Mouse (Mus musculus): Measurements from ENCODE around the gene Rnf38. TPM values are rescaled to one million over a fixed set of nuclear protein-coding genes. Genes with fewer than 3 reads are reported as not detected.

Gene Rnf38
- polyA plus RNA-seq, 1 experiment from 2014 or later, result 41.7 TPM

- Histone ChIP-seq H3K9ac (replicated peaks; ENCODE audit: low read depth, low read length) (peak overlapping the region; percentile 87), H3K27ac (ENCODE audit: low read length) (peak overlapping the region; percentile 75), H3K27me3 (replicated peaks; ENCODE audit: control insufficient read depth, insufficient read depth, low read length) (no peaks in the 10 kb centered on the region), H3K36me3 (ENCODE audit: control insufficient read depth, insufficient read depth) (no peaks in the 10 kb centered on the region), H3K4me2 (ENCODE audit: low read length) (peak overlapping the region; percentile 93), H3K4me1 (replicated peaks; ENCODE audit: control insufficient read depth, insufficient read depth, low read length) (peaks cover 24% of the 10 kb centered on the region), H3K4me3 (replicated peaks; ENCODE audit: low read length) (peak overlapping the region; percentile 57), H3K9me3 (ENCODE audit: control insufficient read depth, low read length) (no peaks in the 10 kb centered on the region)
- WGBS, result under 1% methylated on average over 46 of the region's 68 CpGs
- ATAC-seq, result peak; percentile 30
These were observed 547 bp downstream of the Rnf38 start for GRCm38 (mm10) chr4:44232771-44233712.

- H3K9me3 ChIP-seq (ENCODE audit: control insufficient read depth, low read length), result no peaks in the 10 kb centered on the region
- no peak overlapping the region for H3K4me2 ChIP-seq (ENCODE audit: low read length)
- ATAC-seq, result no peak
- no peaks in the 10 kb centered on the region for H3K27me3 ChIP-seq (replicated peaks; ENCODE audit: control insufficient read depth, insufficient read depth, low read length)
- H3K4me3 ChIP-seq (replicated peaks; ENCODE audit: low read length), result no peak overlapping the region
- H3K9ac ChIP-seq (replicated peaks; ENCODE audit: low read depth, low read length), result no peak overlapping the region
- 85% methylated on average over 10 of the region's 10 CpGs for WGBS
- H3K4me1 ChIP-seq (replicated peaks; ENCODE audit: control insufficient read depth, insufficient read depth, low read length), result peaks cover 10% of the 10 kb centered on the region
- H3K27ac ChIP-seq (ENCODE audit: low read length), result no peak overlapping the region
- no peaks in the 10 kb centered on the region for H3K36me3 ChIP-seq (ENCODE audit: control insufficient read depth, insufficient read depth)
These were observed 8.5 kb downstream of the Rnf38 start for GRCm38 (mm10) chr4:44225128-44225527.

- Histone ChIP-seq H3K4me3 (replicated peaks; ENCODE audit: low read length) (no peak overlapping the region), H3K9ac (replicated peaks; ENCODE audit: low read depth, low read length) (no peak overlapping the region), H3K4me2 (ENCODE audit: low read length) (peak overlapping the region; percentile 29; the same call in 1 of the 2 replicates), H3K9me3 (ENCODE audit: control insufficient read depth, low read length) (no peaks in the 10 kb centered on the region), H3K36me3 (ENCODE audit: control insufficient read depth, insufficient read depth) (no peaks in the 10 kb centered on the region), H3K27ac (ENCODE audit: low read length) (no peak overlapping the region), H3K4me1 (replicated peaks; ENCODE audit: control insufficient read depth, insufficient read depth, low read length) (peaks cover 10% of the 10 kb centered on the region), H3K27me3 (replicated peaks; ENCODE audit: control insufficient read depth, insufficient read depth, low read length) (no peaks in the 10 kb centered on the region)
- WGBS, result 10% methylated on average over 9 of the region's 9 CpGs
- peak; percentile 55; the same call in 1 of the 2 replicates for ATAC-seq
These were observed 9.4 kb downstream of the Rnf38 start for GRCm38 (mm10) chr4:44224141-44224540.

- ATAC-seq, result no peak
- WGBS, result 67% methylated on average over 4 of the region's 4 CpGs
- Histone ChIP-seq H3K4me1 (replicated peaks; ENCODE audit: control insufficient read depth, insufficient read depth, low read length) (peaks cover 10% of the 10 kb centered on the region), H3K9me3 (ENCODE audit: control insufficient read depth, low read length) (no peaks in the 10 kb centered on the region), H3K4me2 (ENCODE audit: low read length) (no peak overlapping the region), H3K27me3 (replicated peaks; ENCODE audit: control insufficient read depth, insufficient read depth, low read length) (no peaks in the 10 kb centered on the region), H3K36me3 (ENCODE audit: control insufficient read depth, insufficient read depth) (no peaks in the 10 kb centered on the region), H3K27ac (ENCODE audit: low read length) (no peak overlapping the region), H3K4me3 (replicated peaks; ENCODE audit: low read length) (no peak overlapping the region), H3K9ac (replicated peaks; ENCODE audit: low read depth, low read length) (no peak overlapping the region)
These were observed 10.1 kb downstream of the Rnf38 start for GRCm38 (mm10) chr4:44223444-44223843.

- Histone ChIP-seq H3K9me3 (ENCODE audit: control insufficient read depth, low read length) (no peaks in the 10 kb centered on the region), H3K4me1 (replicated peaks; ENCODE audit: control insufficient read depth, insufficient read depth, low read length) (no peaks in the 10 kb centered on the region), H3K27ac (ENCODE audit: low read length) (no peak overlapping the region), H3K4me2 (ENCODE audit: low read length) (no peak overlapping the region), H3K4me3 (replicated peaks; ENCODE audit: low read length) (no peak overlapping the region), H3K36me3 (ENCODE audit: control insufficient read depth, insufficient read depth) (no peaks in the 10 kb centered on the region), H3K27me3 (replicated peaks; ENCODE audit: control insufficient read depth, insufficient read depth, low read length) (no peaks in the 10 kb centered on the region), H3K9ac (replicated peaks; ENCODE audit: low read depth, low read length) (no peak overlapping the region)
- 74% methylated on average over 10 of the region's 10 CpGs for WGBS
- ATAC-seq, result no peak
These were observed 16.7 kb downstream of the Rnf38 start for GRCm38 (mm10) chr4:44216797-44217442.

GRCm38 (mm10) chr4:44199968-44200367 is 33.6 kb downstream of the Rnf38 start:
- Histone ChIP-seq H3K27me3 (replicated peaks; ENCODE audit: control insufficient read depth, insufficient read depth, low read length) (no peaks in the 10 kb centered on the region), H3K9me3 (ENCODE audit: control insufficient read depth, low read length) (no peaks in the 10 kb centered on the region), H3K9ac (replicated peaks; ENCODE audit: low read depth, low read length) (no peak overlapping the region), H3K4me2 (ENCODE audit: low read length) (no peak overlapping the region), H3K36me3 (ENCODE audit: control insufficient read depth, insufficient read depth) (no peaks in the 10 kb centered on the region), H3K4me3 (replicated peaks; ENCODE audit: low read length) (no peak overlapping the region), H3K4me1 (replicated peaks; ENCODE audit: control insufficient read depth, insufficient read depth, low read length) (no peaks in the 10 kb centered on the region), H3K27ac (ENCODE audit: low read length) (no peak overlapping the region)
- no peak for ATAC-seq
- 82% methylated on average over 1 of the region's 1 CpGs for WGBS

- Histone ChIP-seq H3K4me3 (replicated peaks; ENCODE audit: low read length) (no peak overlapping the region), H3K9me3 (ENCODE audit: control insufficient read depth, low read length) (no peaks in the 10 kb centered on the region), H3K4me1 (replicated peaks; ENCODE audit: control insufficient read depth, insufficient read depth, low read length) (no peaks in the 10 kb centered on the region), H3K9ac (replicated peaks; ENCODE audit: low read depth, low read length) (no peak overlapping the region), H3K27ac (ENCODE audit: low read length) (no peak overlapping the region), H3K4me2 (ENCODE audit: low read length) (no peak overlapping the region), H3K36me3 (ENCODE audit: control insufficient read depth, insufficient read depth) (no peaks in the 10 kb centered on the region), H3K27me3 (replicated peaks; ENCODE audit: control insufficient read depth, insufficient read depth, low read length) (no peaks in the 10 kb centered on the region)
- 48% methylated on average over 10 of the region's 10 CpGs for WGBS
- ATAC-seq, result no peak
These were observed 46.2 kb downstream of the Rnf38 start for GRCm38 (mm10) chr4:44187431-44187830.

- Histone ChIP-seq H3K27ac (ENCODE audit: low read length) (no peak overlapping the region), H3K36me3 (ENCODE audit: control insufficient read depth, insufficient read depth) (no peaks in the 10 kb centered on the region), H3K9ac (replicated peaks; ENCODE audit: low read depth, low read length) (no peak overlapping the region), H3K4me2 (ENCODE audit: low read length) (no peak overlapping the region), H3K9me3 (ENCODE audit: control insufficient read depth, low read length) (no peaks in the 10 kb centered on the region), H3K27me3 (replicated peaks; ENCODE audit: control insufficient read depth, insufficient read depth, low read length) (no peaks in the 10 kb centered on the region), H3K4me3 (replicated peaks; ENCODE audit: low read length) (no peak overlapping the region), H3K4me1 (replicated peaks; ENCODE audit: control insufficient read depth, insufficient read depth, low read length) (0 out of 2 replicates have a peak, but pooled peaks cover 6% of the 10 kb centered on the region)
- 63% methylated on average over 1 of the region's 1 CpGs for WGBS
- ATAC-seq, result no peak
These were observed 49.7 kb downstream of the Rnf38 start for GRCm38 (mm10) chr4:44183862-44184261.

- H3K27me3 ChIP-seq (replicated peaks; ENCODE audit: control insufficient read depth, insufficient read depth, low read length), result no peaks in the 10 kb centered on the region
- H3K9me3 ChIP-seq (ENCODE audit: control insufficient read depth, low read length), result no peaks in the 10 kb centered on the region
- H3K27ac ChIP-seq (ENCODE audit: low read length), result no peak overlapping the region
- H3K4me2 ChIP-seq (ENCODE audit: low read length), result no peak overlapping the region
- 0 out of 2 replicates have a peak, but pooled peaks have one; percentile 36 for ATAC-seq
- 0 out of 2 replicates have a peak, but pooled peaks cover 6% of the 10 kb centered on the region for H3K4me1 ChIP-seq (replicated peaks; ENCODE audit: control insufficient read depth, insufficient read depth, low read length)
- H3K36me3 ChIP-seq (ENCODE audit: control insufficient read depth, insufficient read depth), result no peaks in the 10 kb centered on the region
- no peak overlapping the region for H3K4me3 ChIP-seq (replicated peaks; ENCODE audit: low read length)
- 31% methylated on average over 5 of the region's 5 CpGs for WGBS
- H3K9ac ChIP-seq (replicated peaks; ENCODE audit: low read depth, low read length), result no peak overlapping the region
These were observed 53.8 kb downstream of the Rnf38 start for GRCm38 (mm10) chr4:44179748-44180147.

All from forebrain, embryonic 16.5 days (tissue).